Mouse (Mus musculus) kidney, adult 11 months (tissue): ENCODE data around the gene Klhl24.
A peak's percentile ranks its signal among the peaks of the same experiment; 100 is the strongest.
"Not testable (repeated sequence)": the region's sequence is repeated elsewhere in the genome, so short reads cannot be mapped to it uniquely, and the experiment has no call there.

ENCODE experiments used
- DNase-seq: peaks from one replicate; pipeline ENCODE4 v3.0.0; 2022

The Klhl24 gene

DNA sequence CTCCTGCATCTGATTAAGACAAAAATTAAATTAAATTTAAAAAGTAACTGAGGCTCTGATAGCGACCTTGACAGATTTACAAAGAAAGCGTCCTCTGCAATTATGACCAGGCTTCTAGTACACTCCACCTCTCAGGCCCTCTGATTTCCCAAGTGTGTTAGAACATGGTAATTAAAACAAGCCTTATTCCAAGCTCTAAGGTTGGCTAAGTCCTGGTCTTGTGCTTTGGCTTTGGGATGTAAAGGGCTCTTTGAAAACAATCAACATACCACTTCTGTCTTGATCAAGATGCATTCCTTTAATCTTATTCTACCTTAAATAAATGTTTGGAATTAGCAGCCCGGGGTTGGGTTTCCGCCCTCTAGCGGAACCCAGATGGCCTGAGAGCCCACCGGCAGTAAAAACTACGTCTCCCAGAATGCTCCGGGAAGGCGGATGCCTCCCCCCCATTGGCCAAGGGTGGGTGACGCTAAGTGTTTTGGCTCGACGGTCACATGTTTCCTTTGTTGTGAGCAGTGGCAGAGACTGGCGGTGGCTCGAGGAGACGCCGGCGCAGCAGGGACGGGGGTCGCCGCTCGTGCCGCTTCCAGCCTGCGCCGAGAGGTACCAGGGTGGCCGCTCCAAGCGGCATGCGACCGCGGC lies at the start of gene Klhl24:
TSS of gene Klhl24 (plus strand) at position 474 of the 642 bp plus-strand sequence.
- peak; percentile 95 for DNase-seq

DNA sequence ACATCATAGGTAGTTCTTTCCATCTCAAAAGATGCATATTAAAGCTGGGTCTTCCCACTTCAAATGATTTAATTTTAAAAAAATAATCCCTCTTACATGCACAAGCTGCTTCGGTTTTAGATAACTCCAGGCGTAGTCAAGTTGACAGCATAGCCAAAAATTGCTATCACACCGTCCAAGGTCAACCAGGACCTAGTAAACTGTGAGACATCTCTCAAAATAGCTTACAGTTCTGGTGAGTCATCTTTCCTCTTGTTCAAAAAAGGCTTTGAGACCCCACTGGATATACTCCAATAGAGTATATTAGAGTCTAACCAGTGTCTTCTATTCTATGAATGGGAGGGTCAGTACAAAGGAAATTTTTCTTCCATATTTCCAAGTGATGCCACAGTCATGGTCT lies 44.7 kb upstream of the Klhl24 start:
- no peak for DNase-seq

DNA sequence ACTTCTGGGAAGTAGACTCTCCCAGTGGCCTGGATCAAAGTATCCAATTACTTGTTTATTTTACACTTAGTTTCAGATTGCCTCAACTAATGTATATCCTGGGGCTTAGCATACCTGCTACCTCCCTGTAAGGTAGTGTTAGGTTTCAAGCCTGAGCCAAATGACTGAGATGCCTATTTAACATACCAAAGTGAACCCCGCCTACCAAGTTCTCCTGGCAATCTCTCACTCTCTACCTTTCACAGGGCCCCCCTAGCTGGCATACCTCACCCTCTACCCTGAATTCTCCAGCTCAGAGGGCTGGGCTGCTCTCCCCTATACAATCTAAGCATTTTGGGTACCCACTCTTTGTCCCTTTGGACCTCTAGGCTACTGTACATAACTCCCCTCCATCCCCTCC lies 24.6 kb upstream of the Klhl24 start:
- DNase-seq, result no peak

DNA sequence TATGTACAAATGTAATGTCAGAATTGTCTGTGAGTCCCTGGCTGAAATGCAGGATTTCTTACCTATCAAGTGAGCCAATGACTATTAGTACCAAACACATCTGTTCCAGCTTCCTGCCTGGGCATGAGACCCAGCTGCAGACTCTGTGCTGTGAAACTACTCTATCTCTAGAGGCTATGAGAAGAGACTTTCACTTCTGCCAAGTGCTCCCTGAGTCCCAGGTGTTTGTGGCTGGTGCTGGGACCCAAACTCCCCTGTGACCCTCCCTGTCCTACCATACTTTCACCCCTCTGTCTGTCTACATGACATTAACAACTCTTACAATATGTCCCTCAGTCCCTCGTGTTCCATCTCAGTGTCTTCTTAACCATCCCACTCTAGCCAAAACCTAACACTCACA lies 20.7 kb upstream of the Klhl24 start:
- no peak for DNase-seq

DNA sequence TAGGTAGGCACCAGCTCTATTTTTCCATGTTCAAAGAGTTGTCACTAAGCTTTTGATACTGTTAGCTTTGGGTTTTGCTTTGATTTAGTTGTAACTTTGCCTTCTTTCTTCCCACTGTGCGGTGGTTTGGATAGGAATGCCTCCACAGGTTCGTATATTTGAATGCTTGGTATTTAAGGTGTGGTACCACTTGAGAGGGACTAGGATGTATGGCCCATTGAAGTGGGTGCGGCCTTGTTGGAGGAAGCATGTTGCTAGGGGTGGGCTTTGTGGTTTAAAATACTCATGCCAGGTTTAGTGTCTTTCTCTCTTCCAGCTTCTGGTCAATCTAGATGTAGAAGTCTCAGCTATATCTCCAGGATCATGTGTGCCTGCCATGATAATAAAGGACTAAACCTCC lies 17.1 kb upstream of the Klhl24 start:
- no peak for DNase-seq

DNA sequence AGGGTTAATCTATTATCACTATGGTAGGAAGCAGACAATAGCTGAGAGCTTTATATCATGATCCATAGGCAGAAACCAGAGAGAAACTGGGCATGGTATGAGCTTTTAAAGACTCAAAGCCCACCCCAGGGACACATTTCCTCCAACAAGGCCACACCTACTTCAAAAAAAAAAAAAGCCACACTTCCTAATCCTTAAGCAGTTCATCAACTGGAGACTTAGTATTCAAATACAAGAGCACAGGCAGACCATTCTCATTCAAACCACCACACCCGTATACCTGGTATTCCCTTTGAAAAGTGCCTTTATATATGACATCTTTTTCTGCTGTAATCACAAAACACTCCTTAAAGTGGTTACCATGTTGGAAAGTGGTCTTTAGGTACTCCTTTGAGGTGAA lies 12.7 kb upstream of the Klhl24 start:
- no peak for DNase-seq

DNA sequence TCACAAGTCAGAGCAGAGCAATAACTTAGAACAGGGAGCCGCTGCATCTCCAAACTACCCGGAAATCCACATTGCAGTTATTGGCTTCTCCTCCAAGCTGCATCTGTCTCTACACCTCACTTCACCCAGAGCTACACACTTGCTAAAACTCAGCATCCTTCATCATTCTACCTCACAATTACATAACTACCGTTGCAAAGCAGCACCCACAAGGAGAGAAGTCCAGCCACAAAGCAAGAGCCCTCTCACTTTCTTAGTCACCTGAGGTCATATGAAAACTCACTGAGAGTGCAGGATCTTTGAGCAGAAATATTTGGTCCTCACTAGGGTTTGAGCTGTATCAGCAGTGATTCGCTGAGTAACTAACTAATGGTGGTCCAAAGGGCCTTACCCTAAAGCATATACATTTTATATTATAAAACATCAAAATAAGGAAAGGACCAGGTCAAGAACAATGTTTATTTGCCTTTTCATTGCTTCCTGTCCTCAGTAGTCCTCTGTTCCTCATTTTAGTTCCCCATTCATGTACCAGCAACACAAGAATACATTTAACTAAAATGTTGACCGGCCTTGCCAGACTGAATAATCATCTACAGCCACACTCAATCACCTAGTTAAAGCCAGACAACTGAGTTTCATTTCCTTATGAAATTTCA lies 12.0 kb upstream of the Klhl24 start:
- DNase-seq, result no peak

DNA sequence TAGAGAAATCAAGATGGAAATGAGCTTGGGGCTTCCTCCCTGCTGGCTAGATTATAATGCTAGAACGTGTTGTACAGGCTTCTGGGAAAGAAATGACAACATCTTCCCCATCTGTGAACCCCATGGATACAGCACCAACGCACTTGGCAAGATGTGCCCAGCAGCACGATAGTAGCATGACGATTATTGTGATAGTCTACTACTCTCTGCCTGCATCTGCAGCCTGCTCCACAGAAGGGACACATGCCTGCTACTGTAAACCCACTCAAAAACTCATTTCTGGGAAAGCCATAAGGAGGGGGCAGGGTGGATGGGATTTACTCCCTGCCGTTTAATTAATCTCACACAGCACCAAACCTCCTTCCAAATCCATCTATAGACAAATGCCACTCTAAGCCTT lies 10.4 kb upstream of the Klhl24 start:
- no peak for DNase-seq

DNA sequence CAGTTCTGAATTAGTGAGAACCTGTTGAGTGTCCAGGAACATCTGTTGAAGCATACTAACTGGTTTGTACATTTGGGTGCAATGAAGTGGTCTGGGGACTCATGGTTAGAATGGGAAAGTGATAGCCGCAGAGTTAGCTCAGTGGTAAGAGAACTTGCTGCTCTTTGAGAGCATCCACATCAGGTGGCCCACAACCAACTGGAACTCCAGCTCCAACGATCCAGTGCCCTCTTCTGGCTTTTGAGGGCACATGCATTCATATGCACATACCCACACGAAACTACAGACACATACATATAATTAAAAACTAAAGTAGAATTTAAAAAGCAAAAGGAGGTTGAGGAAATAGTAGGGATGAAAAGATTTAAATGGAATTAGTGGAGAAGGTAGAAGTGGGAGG lies 7.7 kb upstream of the Klhl24 start:
- DNase-seq, result no peak

DNA sequence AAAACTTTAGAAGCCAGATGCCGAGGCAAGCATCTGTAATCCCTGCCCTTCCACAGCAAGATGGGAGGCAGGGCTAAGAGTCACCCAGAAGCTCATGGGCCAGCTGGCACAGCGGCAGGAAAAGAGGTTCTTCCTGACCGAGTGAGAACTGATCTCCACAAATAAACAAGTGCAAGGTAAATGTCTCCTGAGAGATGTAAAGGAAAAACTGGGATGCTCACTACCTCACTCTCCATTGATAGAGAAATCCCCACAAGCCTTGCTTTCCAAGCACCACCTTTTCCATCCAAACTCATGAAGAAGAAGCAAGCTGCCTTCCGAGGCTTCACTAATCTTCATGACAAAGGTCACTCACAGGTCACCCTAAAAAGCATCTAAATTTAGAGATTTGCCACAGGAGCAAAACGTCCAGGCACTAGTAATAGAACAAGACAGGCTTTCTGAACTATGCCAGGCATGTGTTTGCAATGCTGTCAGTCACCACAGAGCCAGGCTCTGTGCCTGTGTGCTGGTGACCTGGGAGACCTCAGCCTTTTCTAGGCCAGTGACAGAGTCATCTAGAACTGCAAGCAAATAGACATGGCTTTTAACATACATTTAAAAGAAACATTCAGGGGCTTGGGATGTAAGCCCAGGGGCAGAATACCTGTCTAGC lies 6.3 kb upstream of the Klhl24 start:
- DNase-seq, result no peak

DNA sequence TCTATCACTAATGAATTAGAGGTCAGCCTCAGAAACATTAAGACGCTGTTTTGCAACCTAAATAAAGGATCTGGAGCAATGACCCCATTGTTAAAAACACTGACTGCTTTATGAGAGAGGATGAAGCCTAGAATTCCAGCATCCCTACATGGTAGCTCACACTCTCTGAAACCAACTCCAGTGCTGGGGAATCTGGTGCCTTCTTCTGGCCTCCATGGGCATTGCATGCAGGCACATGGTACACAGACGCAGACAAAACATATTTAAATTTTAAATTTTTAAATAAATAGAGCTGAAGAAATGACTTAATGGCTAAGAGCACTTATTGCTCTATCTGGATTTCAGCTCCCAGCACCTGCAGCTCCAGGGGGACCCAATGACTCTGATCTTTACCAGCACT lies 1.4 kb upstream of the Klhl24 start:
- no peak for DNase-seq

DNA sequence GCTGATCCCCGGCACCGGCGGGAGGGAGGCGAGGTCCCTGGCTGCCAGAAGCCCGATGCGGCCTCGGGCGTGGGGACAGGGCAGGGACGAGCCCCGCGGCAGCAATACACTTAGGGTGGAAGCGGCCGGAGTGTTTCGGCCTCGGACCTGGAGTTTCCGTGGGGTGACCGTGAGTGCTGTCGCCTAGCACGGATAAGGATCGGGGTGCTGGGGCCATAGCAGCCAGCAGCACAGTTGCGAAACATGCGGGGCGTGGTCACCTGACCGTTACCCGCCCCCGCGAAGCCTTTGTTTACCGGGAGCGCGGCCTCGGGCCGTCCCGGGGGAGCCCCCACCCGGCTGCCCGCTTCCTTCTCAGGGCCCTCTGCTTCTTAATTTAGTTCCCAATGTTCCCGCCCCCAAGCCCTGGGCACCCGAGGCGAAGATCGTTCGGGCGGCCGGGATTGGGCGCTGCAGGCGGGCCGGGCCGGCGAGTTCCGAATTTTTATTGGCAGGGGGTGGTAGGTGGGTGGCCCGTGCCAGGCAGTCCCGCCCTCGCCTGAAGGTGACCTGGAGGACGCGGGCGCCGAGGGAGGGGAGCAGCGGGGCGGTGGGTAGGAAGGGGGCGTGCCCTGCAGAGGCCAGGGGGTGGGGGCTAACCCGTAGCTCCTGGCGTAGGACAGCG lies 501 bp downstream of the Klhl24 start:
- DNase-seq, result peak; percentile 98

DNA sequence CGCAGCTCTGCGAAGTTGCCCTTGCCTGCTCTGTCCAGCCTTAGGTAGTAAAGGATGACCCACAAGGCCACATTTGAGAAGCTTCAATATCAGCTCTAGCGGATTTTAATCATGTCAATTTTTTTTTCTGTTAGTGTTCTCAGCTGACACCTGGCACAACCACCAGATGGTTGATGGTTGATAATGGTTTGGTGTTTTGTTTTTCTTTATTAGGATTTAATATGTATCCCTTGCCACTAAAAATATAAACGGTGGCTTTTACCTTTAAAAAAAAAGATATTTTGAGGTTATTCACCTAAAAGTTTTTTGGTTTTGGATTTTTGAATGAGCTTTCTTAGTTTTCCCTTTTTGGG lies 1.0 kb downstream of the Klhl24 start:
- DNase-seq, result no peak

DNA sequence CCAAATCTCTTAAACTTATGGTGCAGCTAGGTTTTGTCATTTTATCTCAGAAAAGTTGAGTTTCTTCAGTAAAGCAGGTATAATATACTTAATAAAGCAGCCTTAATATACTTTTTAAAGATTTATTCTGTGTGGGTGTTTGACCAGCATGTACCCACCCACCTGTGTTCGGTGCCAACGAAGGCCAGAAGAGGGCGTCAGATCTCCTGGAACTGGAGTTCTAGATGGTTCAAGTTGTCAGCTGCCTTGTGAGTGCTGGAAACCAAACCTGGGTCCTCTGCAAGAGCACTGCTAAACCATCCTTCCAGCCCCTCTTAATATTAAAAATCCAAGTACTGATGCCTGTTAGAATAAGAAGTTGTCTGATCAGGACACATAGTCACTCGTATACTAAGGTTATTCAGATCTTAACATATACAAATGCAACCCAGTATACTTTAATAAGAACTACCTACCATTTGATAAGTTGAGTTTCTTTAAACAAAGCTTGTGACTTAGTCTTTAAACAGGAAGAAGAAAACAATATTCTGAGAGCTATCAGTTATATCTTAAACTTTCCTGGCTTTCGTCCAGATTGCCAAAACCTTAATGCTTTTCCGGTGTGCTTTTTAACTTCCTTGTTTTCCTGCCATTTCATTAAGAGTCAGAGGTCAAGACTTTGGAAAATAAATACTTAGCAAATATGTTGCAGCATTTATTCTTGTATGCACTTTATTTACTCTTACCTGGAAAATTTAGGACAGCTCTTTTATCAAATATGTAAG lies 1.7 kb downstream of the Klhl24 start:
- peak; percentile 27 for DNase-seq

DNA sequence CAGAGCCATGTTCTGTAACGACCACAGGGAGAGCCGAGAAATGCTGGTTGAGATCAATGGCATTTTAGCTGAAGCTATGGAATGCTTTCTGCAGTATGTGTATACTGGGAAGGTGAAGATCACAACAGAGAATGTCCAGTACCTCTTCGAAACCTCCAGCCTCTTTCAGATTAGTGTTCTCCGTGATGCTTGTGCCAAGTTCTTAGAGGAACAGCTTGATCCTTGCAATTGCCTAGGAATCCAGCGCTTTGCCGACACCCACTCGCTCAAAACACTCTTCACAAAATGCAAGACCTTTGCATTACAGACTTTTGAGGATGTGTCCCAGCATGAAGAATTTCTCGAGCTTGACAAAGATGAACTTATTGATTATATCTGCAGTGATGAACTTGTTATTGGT lies 9.7 kb downstream of the Klhl24 start:
- no peak for DNase-seq

DNA sequence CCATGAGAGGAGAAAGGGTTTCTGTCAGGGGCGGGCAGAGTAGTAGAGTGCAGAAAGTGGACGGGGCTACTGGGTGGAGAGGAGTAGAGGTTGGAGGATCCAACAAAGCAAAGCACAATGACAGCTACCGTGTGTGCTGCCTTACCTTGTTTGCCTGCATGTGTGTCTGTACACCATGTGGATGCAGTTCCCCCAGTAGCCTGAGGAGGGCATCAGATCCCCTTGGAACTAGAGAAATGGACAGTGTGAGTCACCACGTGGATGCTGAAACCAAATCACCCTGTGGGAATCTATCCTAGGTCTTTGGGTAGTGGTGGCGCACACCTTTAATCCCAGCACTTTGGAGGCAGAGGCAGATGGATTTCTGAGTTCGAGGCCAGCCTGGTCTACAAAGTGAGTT lies 11.6 kb downstream of the Klhl24 start:
- DNase-seq, result no peak

DNA sequence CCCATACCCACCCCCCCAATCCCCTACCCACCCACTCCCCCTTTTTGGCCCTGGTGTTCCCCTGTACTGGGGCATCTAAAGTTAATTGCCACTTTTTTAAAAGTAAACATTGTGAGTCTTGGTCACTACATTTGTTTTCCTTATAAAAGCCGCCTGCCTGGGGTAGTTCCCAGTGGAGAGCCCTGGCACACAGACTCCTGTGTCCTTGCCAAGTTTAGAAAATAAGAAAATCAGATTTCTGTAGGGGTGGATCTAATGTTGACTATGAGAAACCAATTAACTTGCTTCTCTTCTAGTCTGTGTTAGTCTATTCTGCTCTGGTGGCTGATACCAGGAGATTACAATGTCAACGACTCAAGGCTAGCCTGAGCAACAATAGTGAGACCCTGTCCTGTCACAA lies 15.3 kb downstream of the Klhl24 start:
- DNase-seq, result no peak

DNA sequence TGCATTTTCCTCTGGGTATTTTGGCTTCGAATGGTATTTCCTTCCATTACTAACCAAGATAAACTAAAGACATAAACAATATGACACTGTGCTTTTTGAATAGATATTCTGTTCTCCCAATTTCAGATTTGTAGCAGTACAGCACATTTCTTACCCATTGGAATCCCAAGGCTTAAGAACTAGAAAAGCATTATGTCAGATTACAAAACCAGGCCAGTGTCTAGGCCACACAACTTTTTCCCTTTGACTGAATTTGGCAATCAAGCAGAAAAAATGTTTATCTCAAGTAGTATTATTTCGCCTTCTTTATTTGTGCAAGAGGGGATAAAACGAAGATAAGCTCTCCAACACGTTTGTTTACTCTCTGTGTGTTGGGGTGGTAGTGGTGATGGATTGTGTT lies 18.7 kb downstream of the Klhl24 start:
- no peak for DNase-seq

DNA sequence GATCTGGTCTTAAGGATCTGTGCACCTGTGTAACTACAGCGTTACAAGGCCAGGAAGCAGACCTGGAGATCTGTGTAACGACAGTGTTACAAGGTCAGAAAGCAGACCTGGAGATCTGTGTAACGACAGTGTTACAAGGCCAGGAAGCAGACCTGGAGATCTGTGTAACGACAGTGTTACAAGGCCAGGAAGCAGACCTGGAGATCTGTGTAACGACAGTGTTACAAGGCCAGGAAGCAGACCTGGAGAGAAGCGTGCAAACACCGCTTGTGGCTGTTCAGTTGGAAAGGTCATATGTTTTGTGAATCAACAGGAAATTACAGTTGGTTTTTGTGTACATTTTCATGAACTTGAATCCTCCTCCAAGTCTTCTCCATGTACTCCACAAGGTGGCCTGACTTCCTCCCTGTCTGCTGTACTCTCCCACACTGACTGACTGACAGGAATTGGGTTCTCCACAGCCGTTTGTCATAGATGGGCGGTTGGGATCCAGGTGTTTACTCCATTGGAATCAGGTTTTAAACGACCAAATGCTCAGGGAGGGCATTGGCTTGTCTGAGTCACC lies 29.1 kb downstream of the Klhl24 start:
- DNase-seq, result not testable (repeated sequence)

DNA sequence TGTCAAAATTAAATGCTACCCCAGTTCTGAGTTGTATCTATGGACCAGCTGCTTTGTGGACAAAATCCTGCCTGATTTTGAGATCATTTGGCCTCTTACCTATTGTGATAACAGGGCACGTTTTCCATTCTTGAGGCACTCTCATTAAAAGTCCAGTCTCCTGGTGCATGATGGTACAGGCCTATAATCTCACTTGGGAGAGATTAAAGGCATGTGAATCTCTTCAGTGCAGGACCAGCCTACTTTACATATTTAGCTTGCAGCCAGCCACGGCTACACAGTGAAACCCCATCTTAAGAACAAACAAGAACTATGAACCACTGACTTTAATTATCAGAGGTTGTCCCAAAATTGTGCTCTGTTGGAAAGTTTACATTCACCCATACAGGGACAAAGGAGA lies 33.1 kb downstream of the Klhl24 start:
- DNase-seq, result no peak

DNA sequence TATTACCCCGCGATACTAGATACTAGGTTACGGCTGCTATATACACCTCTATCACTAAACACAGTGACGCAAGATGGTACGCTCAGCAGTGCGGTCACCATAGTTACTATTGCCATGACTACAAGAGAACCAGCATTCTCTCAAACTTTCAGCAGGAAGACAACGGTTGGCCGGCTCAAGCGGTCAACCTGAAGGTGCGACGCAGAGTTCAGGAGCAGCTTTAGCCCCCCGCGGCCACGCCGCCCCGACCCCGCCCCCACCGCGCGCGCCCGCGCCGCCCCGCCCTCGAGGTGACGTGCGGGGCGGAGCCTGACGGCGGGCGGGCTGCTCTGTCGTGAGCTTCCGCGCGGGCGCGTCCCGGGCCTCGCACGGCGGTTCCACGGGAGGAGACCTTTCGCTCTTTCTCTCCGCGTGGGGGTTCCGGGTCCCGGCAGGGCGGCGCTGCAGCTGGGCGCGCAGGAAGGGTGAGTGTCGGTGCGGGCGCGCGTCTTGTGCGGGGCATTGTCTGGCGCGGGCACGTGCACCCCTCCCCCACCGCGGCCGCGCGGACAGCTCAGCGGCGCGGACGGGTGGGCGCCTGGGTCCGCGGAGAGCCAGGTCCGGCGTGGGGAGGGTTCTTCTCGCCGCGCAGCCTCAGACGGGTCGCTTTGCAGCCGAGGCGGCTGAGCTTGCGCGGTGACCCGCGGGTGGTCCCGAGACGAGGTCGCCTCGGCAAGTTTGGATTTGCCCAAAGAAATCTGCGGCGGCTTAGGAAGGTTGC lies 43.6 kb downstream of the Klhl24 start, which contains the start of gene Yeats2:
TSS of gene Yeats2 (plus strand) at position 292 of the 760 bp plus-strand sequence.
- DNase-seq, result peak; percentile 77

DNA sequence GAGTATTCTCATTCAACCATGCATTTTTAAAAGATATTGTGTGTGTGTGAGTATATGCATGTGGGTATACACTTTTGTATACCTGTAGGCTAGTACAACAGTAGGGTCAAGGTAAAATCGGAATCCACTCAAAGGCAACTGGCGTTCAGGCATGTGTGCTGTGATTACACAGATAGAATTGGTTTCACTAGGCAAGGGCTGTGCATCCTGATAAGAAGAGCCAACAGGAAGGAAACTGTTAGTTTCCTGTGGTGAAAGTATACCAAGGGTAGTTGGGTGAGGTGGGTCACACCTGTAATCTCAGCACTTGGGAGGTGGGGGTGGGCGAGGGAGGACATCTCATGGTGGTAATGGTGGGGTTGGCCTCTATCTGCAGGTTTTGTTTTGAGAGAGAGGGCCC lies 47.2 kb downstream of the Klhl24 start:
- DNase-seq, result no peak
